Comparison of ENCODE assay signal across 22 mouse cellular contexts in the genomic region with DNA sequence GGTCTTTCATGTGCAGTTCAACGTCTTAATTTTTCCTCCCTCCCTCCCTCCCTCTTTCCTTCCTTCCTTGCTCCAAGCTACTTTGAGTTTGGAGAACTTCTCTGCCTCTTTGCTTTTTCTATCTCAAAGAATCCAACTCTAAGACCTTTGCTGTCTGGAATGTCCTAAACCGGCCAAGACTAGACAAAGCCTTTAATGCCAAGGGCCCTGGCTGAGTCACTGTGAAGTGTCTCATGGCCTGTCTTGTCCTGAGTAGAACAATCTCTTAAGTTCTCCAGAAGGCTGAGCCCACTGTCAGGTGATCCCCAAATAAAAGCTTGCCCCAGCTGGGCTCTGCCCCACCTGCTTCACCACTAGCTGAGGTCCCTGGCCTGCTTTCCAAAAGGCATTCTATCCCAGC. TPM values are rescaled to one million over a fixed set of nuclear protein-coding genes. Genes with fewer than 3 reads are reported as not detected.
"Had no signal": no experiment of that assay in that cellular context is flagged by ENCODE, and none has a peak within 500 bp of the region (broad histone marks: within the 10 kb centered on the region; RNA-seq: fewer than 3 reads in every experiment).

No protein-coding gene starts in this region.

- H3K27me3 ChIP-seq: kidney, embryonic 15.5 days had no signal

- ATAC-seq: liver, postnatal 0 days; lung, postnatal 0 days; midbrain, embryonic 13.5 days had no signal

- H3K4me2 ChIP-seq: kidney, embryonic 15.5 days; limb, embryonic 12.5 days; limb, embryonic 15.5 days; liver, embryonic 11.5 days; lung, embryonic 14.5 days; midbrain, embryonic 13.5 days had no signal

- H3K9ac ChIP-seq: kidney, embryonic 15.5 days; limb, embryonic 12.5 days; limb, embryonic 15.5 days; liver, embryonic 14.5 days; liver, postnatal 0 days; lung, embryonic 14.5 days; midbrain, embryonic 13.5 days had no signal

- H3K9me3 ChIP-seq: kidney, embryonic 15.5 days; limb, embryonic 12.5 days; limb, embryonic 15.5 days; midbrain, embryonic 13.5 days had no signal

- H3K27ac ChIP-seq: kidney, embryonic 15.5 days; limb, embryonic 12.5 days; limb, embryonic 15.5 days; liver, embryonic 14.5 days; macrophage; midbrain, embryonic 13.5 days had no signal

- DNase-seq: kidney, adult 2 months; kidney, postnatal 10 days; kidney, postnatal 36 days; liver, postnatal 0 days; lung, embryonic 14.5 days; thymus, adult 2 months; thymus, postnatal 14 days; thymus, postnatal 4 days had no signal

- H3K4me3 ChIP-seq: kidney, embryonic 15.5 days; limb, embryonic 12.5 days; limb, embryonic 15.5 days; midbrain, embryonic 13.5 days had no signal

- H3K4me1 ChIP-seq: limb, embryonic 15.5 days had no signal

- H3K36me3 ChIP-seq: kidney, embryonic 15.5 days; limb, embryonic 12.5 days; limb, embryonic 15.5 days; midbrain, embryonic 13.5 days had no signal

RNA-seq across cellular contexts. Expression of a gene that starts 22.6 kb away (rescaled TPM):
- total RNA-seq: megakaryocyte, adult 5-6 weeks had no signal
- polyA plus RNA-seq: limb, embryonic 15.5 days; liver, postnatal 0 days; macrophage; spleen, adult 2 months; thymus, adult 2 months had no signal

RNA-seq across cellular contexts. Expression of a gene that starts 34.9 kb away (rescaled TPM):
- total RNA-seq: megakaryocyte, adult 5-6 weeks had no signal
- polyA plus RNA-seq: macrophage had no signal

RNA-seq across cellular contexts. Expression of a gene that starts 55.4 kb away (rescaled TPM):
- total RNA-seq: left cerebral cortex, postnatal 25 days; megakaryocyte, adult 5-6 weeks had no signal
- polyA plus RNA-seq: kidney, adult 2 months; liver, embryonic 11.5 days; liver, postnatal 0 days; lung, embryonic 14.5 days; lung, postnatal 0 days; macrophage; midbrain, postnatal 0 days; neural tube, embryonic 14.5 days; testis, adult 2 months had no signal
